Mouse (Mus musculus) forelimb bud, embryonic 11.5 days (tissue): ENCODE measurements around the gene Iqcb1.
A peak's percentile ranks its signal among the peaks of the same experiment; 100 is the strongest.

Source experiments
- DNase-seq: peaks from one replicate; pipeline ENCODE4 v3.0.0-alpha.2; 2012; ENCODE audit warnings: low read depth, low spot score

Gene Iqcb1

DNA sequence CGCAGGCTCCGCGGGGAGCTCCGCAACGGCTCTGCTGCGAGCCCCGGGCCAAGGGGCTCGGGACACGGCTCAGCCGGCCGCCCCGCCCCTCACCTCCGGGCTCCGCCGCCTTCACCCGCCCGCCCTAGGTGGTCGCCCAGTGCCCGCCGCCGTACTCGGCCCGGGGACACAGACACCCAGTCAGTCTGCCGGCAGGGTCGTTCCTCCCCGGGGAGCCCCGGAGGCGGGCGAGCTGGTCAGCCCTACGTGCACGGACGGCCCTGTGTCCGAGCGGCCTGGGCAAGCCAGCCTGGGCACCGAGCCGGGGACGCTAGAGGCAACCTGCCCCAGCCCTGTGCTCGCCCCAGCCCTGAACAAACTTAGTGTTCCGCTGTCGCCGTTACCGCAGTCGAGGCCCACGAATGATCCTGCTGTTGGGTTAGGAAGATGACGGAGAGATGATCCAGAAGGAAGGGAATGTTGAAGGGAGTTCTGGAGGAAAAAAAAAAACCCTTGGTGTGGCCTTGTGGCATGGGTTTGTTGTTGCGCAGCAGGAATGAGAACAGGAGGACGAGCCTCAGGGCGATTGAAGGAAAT is 47.2 kb downstream of the Iqcb1 start:
- peak; percentile 20 for DNase-seq

DNA sequence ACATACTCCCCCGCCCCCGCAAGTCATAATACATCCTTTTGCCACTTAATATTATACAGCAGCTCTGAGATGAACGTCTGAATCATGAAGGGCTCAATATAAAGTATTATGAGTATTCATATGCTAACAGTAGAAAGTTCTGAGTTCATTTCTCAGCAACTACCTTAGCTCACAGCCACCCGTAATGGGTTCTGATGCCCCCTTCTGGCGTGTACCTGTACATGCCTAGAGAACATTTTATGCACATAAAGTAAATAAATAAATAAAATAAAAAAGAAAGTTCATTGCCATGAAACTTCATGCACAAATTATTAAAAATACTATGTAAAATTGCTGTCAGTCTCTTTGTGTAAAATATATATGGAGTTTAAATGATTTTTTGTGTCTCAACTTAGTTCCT is 49.1 kb downstream of the Iqcb1 start:
- no peak for DNase-seq

DNA sequence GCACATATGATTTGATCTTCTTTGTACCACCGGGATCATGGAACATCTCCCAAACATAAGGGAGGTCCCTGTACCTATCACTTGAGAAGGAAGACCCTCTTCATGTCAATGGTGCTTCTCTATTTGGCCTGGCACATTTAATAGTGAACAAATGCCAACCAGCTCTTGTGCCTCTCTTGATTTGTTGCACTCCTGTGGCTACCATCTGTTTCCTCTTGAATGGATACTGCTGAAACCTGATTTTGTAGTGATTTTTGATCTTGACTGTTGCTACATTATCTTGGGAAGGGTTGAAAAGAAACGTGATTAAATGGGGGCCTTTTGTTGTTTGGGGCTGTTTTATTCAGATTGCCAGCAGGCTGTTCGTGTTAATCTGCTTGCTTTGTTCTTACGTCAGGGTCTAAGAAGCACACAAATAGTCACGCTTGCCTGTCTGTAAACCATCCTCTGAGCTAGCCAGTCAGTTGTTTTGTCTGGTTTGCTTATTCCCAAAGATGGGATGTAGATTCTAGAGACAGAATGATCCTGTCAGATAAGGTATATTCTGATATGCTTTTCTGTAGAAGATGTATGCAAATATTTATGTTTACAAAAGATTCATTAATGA is 54.7 kb downstream of the Iqcb1 start:
- DNase-seq, result no peak

DNA sequence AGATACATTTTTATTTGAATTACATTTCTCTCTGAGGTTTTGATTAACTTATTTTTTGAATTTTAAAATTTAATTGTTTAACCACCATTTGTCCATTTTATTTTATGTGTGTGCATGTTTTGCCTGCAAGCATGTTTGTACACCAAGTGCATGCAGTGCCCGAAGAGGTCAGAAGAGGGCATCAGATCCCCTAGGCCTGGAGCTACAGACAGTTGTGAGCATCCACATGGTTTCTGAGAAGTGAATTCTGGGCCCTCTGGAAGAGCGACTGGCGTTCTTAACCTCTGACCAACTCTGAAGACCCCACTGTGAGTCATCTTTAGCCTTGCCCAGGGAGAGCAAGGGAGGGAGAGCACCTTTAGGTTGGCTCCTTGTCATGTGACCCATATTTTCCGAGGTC is 56.7 kb downstream of the Iqcb1 start:
- peak; percentile 21 for DNase-seq

DNA sequence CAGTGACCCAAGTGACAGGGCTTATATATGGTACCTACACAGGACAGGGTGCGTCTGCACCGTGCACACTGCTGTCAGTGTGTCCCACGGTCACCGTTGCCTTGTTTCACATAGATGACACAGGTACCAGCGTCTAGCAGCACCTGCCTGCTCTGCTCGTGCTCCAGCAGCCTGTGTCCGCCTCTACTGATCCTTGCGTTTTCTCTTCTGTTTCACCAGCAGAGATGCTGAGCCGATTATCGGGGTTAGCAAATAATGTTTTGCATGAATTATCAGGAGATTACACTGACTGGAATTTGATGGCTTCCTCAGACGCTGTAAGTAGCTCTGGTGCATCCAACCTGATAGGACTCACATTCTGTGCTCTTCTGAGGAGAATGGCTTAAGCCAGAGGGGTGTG is 57.7 kb downstream of the Iqcb1 start:
- DNase-seq, result no peak

DNA sequence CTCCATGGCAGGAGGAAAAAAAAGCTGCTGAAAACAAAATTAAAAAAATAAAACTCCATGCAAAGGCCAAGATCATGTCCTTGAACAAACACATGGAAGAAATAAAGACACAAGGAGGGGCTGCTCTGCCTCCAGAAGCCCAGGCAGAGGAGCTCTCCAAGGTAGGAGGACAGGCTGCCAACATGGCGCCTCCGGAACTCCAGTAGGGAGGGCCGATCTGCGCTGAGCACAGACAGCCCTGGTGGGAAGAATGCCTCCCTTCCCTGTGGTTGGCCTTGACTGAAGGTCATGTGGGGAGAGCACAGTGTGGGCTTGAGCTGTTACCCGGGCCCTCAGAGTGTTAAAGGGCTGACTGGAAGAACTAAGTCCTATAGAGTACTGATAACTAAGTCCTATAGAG is 59.4 kb downstream of the Iqcb1 start:
- no peak for DNase-seq

DNA sequence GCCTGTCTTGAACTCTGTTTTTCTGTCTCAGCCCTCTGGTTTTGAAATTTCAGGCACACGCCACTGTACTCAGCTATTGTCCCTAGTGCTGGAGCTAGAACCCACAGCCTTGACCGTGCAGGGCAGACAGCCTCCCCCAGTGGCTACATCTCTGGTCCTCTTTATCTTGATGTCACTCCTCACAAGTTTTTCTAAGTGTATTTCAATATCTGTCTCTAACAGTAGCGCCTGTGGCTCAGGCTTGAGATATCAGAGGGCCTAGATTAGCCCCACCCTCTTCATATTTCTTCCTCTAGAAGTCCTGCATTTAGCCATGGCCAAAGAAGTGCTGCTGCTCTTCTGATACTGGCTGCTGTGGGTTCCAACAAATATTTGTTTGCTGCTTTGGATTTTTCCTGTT is 62.4 kb downstream of the Iqcb1 start:
- DNase-seq, result no peak

DNA sequence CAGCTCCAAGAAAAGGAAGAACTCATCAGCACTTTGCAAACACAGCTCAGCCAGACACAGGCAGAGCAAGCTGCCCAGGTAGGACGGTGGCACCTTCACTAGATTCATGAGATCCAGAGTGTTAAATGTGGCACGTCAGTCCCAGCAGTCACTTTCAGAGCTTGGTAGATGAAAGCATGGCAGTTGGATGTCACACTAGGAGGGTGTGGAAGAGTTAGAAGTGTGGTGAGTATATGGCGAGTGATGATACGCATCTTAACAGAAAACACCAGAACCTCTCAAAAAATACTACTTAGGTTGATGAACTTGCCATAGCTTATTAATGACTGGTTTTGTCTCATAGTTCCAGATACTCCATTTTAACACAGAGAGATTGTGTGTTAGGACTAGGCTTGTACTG is 63.2 kb downstream of the Iqcb1 start:
- DNase-seq, result no peak

DNA sequence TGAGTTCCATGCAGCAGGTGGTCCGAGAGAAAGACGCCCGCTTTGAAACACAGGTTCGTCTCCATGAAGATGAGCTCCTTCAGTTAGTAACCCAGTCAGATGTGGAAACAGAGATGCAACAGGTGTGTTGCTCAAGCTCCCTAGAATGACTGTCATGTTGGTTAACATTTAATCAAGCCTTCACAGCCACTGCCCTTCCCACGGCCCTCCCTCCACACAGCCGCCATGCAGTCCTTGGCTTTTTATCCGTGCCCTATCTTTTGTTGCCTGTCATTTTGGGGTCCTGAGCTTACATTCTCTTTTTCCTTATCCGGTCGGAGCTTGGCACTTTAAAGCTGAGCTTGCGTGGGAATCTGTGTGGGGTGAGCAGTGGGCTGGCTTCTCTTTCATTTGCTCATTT is 65.1 kb downstream of the Iqcb1 start:
- no peak for DNase-seq

DNA sequence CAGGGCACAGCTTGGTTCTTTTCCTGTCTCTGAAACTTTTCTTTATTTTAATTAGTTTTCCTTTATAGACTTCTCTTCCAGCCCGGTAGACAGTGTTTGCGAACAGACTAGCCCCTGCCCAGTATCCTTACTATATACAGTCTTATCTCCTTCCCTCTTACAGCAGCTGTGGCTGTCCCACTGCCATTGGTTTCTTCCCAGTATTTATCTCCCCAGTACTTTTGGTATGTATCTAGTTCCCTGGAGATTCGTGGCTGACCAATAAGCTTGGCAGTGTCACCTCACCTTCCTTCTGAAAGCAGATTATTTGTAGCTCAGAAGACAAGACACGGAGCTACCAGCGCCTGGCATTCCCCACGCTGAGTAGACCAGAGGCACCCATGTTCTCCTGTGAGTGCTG is 68.5 kb downstream of the Iqcb1 start:
- DNase-seq, result no peak

DNA sequence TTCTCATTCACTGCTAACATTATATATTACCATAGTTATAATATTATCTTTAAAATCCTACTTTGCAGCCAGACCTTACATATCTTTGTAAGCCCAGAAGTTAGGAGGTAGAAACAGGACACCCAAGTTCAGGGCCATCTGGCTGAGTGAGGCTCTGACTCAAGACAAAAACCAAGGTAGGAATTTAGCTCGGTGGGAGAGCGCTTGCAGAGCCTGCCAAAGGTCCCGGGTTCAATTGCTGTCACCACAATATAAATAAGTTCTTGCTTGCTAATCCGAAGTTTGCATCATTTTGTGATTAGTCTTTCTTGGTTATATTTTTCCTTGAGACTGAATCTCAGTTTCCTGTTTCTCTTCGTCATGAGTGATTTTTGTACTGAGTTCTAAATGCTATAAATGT is 75.0 kb downstream of the Iqcb1 start:
- no peak for DNase-seq

DNA sequence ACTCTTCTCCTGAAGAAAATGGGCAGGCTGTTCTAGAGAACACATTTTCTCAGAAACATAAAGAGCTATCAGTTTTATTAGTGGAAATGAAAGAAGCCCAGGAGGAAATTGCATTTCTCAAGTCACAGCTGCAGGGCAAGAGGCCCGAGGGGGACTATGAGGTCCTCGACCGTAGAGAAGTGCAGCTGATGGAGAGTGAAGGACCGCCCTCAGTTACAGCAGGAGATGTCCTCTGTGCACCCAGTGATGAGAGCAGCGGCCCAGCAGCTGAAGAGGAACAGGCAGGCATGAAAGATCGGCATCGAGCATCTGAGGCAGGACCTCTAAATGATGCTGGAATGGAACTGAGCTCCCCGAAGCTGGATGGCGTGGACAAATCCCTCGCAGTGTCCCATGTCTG is 83.7 kb downstream of the Iqcb1 start:
- no peak for DNase-seq

DNA sequence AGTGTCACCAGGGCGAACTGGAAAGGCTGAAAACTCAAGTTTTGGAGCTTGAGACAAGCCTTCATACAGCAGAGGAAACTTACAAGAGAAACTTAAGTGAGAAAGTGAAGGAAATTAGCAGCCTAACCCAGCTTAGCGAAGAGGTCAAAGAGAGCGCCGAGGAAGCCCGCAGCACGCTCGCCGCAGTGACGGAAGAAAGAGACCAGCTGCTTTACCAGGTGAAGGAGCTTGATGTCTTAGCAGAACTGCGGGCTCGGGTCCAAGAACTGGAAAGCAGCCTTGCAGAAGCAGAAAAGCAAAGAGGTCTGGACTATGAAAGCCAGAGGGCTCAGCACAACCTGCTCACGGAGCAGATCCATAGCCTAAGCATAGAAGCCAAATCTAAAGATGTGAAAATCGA is 84.1 kb downstream of the Iqcb1 start:
- DNase-seq, result no peak

DNA sequence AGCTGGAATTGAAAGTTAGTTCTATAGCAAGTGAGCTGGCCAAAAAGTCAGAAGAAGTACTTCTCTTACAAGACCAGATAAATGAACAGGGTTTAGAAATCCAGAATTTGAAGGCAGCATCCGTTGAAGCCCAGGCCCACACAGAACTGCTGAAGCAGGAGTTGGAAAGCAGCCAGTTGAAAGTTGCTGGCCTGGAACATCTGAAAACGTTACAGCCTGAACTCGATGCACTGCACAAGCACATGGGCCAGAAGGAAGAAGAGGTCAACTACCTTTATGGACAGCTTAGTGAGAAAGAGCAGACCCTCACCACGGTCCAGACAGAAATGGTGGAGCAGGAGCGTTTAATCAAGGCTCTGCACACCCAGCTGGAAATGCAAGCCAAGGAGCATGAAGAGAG is 86.0 kb downstream of the Iqcb1 start:
- DNase-seq, result no peak

DNA sequence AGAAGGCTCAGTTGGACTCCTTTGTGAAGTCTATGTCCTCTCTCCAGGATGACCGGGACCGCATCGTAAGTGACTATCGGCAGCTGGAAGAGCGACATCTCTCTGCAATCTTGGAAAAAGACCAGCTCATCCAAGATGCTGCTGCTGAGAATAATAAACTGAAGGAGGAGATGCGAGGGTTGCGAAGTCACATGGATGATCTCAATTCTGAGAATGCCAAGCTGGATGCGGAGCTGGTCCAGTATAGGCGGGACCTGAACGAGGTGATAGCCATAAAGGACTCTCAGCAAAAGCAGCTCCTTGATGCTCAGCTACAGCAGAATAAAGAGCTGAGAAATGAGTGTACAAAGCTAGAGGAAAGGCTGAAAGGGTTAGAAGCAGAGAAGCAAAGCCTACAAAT is 90.3 kb downstream of the Iqcb1 start:
- DNase-seq, result no peak

DNA sequence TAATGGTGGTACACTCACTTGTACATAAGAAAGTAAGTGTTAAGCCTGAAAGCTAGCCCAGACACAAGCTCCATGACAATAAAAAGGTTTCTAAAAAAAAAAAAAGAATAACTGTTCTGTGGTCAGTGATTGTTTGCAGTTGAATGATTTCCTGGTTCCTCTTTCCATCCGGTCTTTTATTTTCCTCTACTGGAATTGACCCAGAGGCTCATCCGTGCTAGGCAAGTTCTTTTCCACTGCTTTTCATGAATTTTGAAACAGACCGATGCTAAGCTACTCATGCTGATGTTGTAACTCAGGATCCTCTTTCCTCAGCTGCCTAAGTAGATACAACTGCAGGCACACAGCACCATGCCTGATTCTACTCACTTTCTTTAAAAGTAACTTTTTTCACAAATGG is 92.2 kb downstream of the Iqcb1 start:
- no peak for DNase-seq

DNA sequence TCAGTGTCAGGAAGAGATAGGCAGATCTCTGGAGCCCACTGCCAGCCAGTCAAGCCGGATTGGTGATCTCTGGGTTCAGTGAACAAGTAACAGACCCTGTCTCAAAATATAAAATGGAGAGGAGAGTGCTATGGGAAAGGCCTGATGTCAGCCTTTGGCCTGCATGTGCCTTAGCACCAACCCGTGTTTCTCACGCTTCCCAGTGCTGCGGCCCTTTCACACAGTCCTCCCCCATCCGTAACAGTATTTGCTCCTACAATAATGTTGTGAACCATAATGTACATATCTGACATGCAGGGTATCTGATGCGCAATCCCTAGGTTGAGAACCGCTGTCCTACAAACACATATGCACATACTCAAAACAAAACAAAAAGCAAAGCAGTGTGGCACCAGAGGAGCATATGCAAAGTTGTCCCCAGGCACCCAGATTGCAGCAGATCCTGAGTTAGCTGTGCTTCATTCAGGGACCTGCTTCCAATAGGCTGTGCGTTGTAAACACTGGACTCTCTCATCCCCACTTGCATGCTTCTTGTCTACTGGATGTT is 93.0 kb downstream of the Iqcb1 start:
- no peak for DNase-seq

DNA sequence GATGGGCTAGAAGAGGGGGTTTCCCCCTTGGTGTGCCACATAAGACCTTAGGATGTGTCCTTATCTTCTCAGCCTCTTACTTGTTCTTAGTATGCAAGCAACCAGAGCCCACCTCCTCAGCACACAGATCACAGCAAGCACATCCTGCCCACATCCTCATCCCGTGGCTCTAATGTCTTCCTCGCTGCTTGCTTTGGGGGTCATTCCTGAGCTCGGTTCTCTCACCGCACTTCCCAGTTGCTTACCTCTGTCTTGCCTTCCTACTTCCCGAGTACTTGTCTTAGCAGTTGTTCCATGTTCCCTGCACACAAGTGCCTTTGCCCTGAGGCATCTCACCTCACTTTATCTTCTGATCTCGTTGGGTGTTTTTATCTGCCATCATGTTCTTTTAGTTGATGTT is 93.8 kb downstream of the Iqcb1 start:
- no peak for DNase-seq
